Mouse (Mus musculus): ENCODE data around the gene Cercam.

DNA sequence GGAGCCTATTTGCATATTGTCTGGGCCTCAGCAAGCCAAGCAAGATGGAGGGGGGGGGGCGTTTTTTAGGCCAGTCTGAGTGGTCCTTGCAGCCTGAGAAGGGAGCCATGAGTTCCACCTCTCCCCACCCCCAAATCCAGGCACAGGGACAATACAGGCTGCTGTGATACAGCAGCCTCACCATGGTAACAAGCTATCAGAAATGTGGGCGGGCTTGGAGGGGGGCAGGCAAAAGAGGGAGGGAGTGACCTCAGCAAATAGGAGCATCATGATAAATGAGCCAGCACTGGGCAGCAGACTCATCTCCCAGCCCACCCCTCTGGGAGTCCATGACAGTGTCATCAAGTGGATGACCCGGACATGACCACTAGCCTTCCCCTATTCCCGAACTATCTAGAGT, 29.5 kb upstream of the Cercam start:
- TF ChIP-seq POLR2A (IDR thresholded peaks at IDR 0.05; ENCODE audit: borderline replicate concordance, extremely low read depth, insufficient read depth, insufficient read length, poor library complexity, severe bottlenecking) (no peak), CTCF (IDR thresholded peaks at IDR 0.05; ENCODE audit: borderline replicate concordance, extremely low read depth, insufficient read depth, insufficient read length) (no peak)

Data from brain, embryonic 14.5 days (tissue).